Mouse (Mus musculus) ES-E14 (cell line): ENCODE measurements around the gene Man1c1.

Source experiments
- MAFK ChIP-seq: IDR thresholded peaks from 2 replicates; pipeline ENCODE4 v1.6.1; 2014; ENCODE audit warnings: mild to moderate bottlenecking, low read depth, low read length, inconsistent platforms; ENCODE audit not compliant: insufficient read depth
- ZNF384 ChIP-seq: IDR thresholded peaks from 2 replicates; pipeline ENCODE4 v1.6.1; 2012; ENCODE audit warnings: low read depth, low read length, inconsistent platforms

GRCm38 (mm10) chr4:134563624-134564023 is 140.5 kb downstream of the Man1c1 start:
- TF ChIP-seq ZNF384 (no peak), MAFK (no peak)
